ENCODE assay signal across 5 mouse cellular contexts in genomic region chr16:76403305-76403704, GRCm38 (mm10). TPM values are rescaled to one million over a fixed set of nuclear protein-coding genes. Genes with fewer than 3 reads are reported as not detected.
A peak's percentile ranks its signal among the peaks of the same experiment; 100 is the strongest.
DNase-seq lines count a peak whose midpoint lies in the region; ATAC-seq lines count a peak whose summit lies in the region.
"Not testable (repeated sequence)": the region's sequence is repeated elsewhere in the genome, so short reads cannot be mapped to it uniquely, and the experiment has no call there.

No protein-coding gene starts in this region.

- 91% methylated on average over 24 of the region's 24 CpGs for WGBS in stomach, embryonic 15.5 days

- peak; percentile 87 for ATAC-seq in erythroblast, adult 5-6 weeks (replicated peaks; ENCODE audit: low FRiP score, poor library complexity, severe bottlenecking)
- peak; percentile 27; the same call in 1 of the 2 replicates for ATAC-seq in megakaryocyte, adult 5-6 weeks (ENCODE audit: poor library complexity, severe bottlenecking)
- peak; percentile 43; the same call in 1 of the 2 replicates for ATAC-seq in monocyte, adult 5-6 weeks (replicated peaks; ENCODE audit: insufficient number of reproducible peaks, low FRiP score, low TSS enrichment, poor library complexity, severe bottlenecking)
- 0 out of 2 replicates have a peak, but pooled peaks have one; percentile 18 for ATAC-seq in stomach, embryonic 15.5 days (ENCODE audit: insufficient read depth, low FRiP score, low read depth)

- H3K4me2 ChIP-seq in stomach, embryonic 15.5 days, result not testable (repeated sequence)

- H3K4me3 ChIP-seq in stomach, embryonic 15.5 days (replicated peaks), result not testable (repeated sequence)

- H3K27ac ChIP-seq in stomach, embryonic 15.5 days, result not testable (repeated sequence)

- H3K9me3 ChIP-seq in stomach, embryonic 15.5 days, result not testable (repeated sequence)

- not testable (repeated sequence) for H3K4me1 ChIP-seq in stomach, embryonic 15.5 days

- peak; percentile 55 for DNase-seq in heart, adult 11 months

- not testable (repeated sequence) for H3K27me3 ChIP-seq in stomach, embryonic 15.5 days (replicated peaks)

- H3K9ac ChIP-seq in stomach, embryonic 15.5 days, result not testable (repeated sequence)

- H3K36me3 ChIP-seq in stomach, embryonic 15.5 days, result not testable (repeated sequence)

RNA-seq across cellular contexts. Expression of gene Nrip1, which starts 29.7 kb away (rescaled TPM):
- 66.7 and 71.5 TPM in 2 replicates for total RNA-seq in erythroblast, adult 5-6 weeks (2015; ENCODE audit: low replicate concordance)
- total RNA-seq in erythroblast, adult 5-6 weeks (2017; ENCODE audit: low replicate concordance), result 68.1 and 82.0 TPM in 2 replicates
- total RNA-seq in megakaryocyte, adult 5-6 weeks (2015), result 21.6 and 22.9 TPM in 2 replicates
- total RNA-seq in megakaryocyte, adult 5-6 weeks (2017), result 12.2 and 18.3 TPM in 2 replicates
- total RNA-seq in monocyte, adult 5-6 weeks (2017), result 27.9 to 36.9 TPM (median 29.3 TPM) in 3 replicates
- 39.2 and 44.2 TPM in 2 replicates for polyA plus RNA-seq in stomach, embryonic 15.5 days (2015; fragmentation: Nextera tagmentation; extraction: Ambion mirVana)

Comparison
In these comparisons a context has a peak if more than half of its experiments do, and no peak if none do; other contexts are left out.
1. ATAC-seq: peak in every context shown above with its lines; median percentile 87 in erythroblast, adult 5-6 weeks; 43 in monocyte, adult 5-6 weeks; 27 in megakaryocyte, adult 5-6 weeks; 18 in stomach, embryonic 15.5 days.